Mouse (Mus musculus) effector memory CD4-positive, alpha-beta T cell, adult 5 months (primary cell): ENCODE measurements around the gene Cd177. TPM values are rescaled to one million over a fixed set of nuclear protein-coding genes. Genes with fewer than 3 reads are reported as not detected.

Experiments
- polyA plus RNA-seq: library from polyadenylated mRNA; unstranded; fragments of 100-300 nt; shearing (Covaris generic); gene quantifications from one replicate; pipeline ENCODE4 v1.2.1, GENCODE M21; 2017

Gene Cd177
- not detected for polyA plus RNA-seq

GRCm38 (mm10) chr7:24760211-24760610 is at the start of gene Cd177:
TSS of gene Cd177 (minus strand) at chr7:24760311.

GRCm38 (mm10) chr7:24776918-24777317 is 16.8 kb upstream of the Cd177 start, which contains the start of gene Ceacam10:
TSS of gene Ceacam10 (plus strand) at chr7:24777206.

GRCm38 (mm10) chr7:24726808-24727207 is 33.3 kb downstream of the Cd177 start, which contains the start of gene Gm4763:
TSS of gene Gm4763 (minus strand) at chr7:24726908.

GRCm38 (mm10) chr7:24708832-24709292 is 51.2 kb downstream of the Cd177 start, which contains the start of gene BC049730:
TSS of gene BC049730 (plus strand) at chr7:24709242.

Other genes with a start within 250 kb of the Cd177 start
- gene AC161166.1, start 247.9 kb downstream of the Cd177 start, polyA plus RNA-seq, result not detected
- gene Irgq, start 229.6 kb downstream of the Cd177 start, polyA plus RNA-seq, result 3.6 TPM
- not detected for gene Pinlyp, start 214.2 kb downstream of the Cd177 start, polyA plus RNA-seq
- gene Xrcc1, start 214.0 kb downstream of the Cd177 start, polyA plus RNA-seq, result 49.9 TPM
- gene Ethe1, start 172.8 kb downstream of the Cd177 start, polyA plus RNA-seq, result 12.2 TPM
- gene Zfp575, start 172.7 kb downstream of the Cd177 start, polyA plus RNA-seq, result 0.22 TPM
- 0.76 TPM for gene Phldb3, start 149.5 kb downstream of the Cd177 start, polyA plus RNA-seq
- not detected for gene Lypd3, start 123.8 kb downstream of the Cd177 start, polyA plus RNA-seq
- gene Tex101, start 83.6 kb downstream of the Cd177 start, polyA plus RNA-seq, result not detected
- not detected for gene BC049730, start 51.1 kb downstream of the Cd177 start, polyA plus RNA-seq
- gene Gm4763, start 33.4 kb downstream of the Cd177 start, polyA plus RNA-seq, result not detected
- not detected for gene Ceacam10, start 16.9 kb upstream of the Cd177 start, polyA plus RNA-seq
- 27.8 TPM for gene Gm9844, start 101.9 kb upstream of the Cd177 start, polyA plus RNA-seq
- gene Lypd4, start 109.6 kb upstream of the Cd177 start, polyA plus RNA-seq, result not detected
- gene Dmrtc2, start 109.7 kb upstream of the Cd177 start, polyA plus RNA-seq, result not detected
- 4,849 TPM for gene Rps19, start 124.1 kb upstream of the Cd177 start, polyA plus RNA-seq
- 2.1 TPM for gene Cd79a, start 137.1 kb upstream of the Cd177 start, polyA plus RNA-seq
- 1,125 TPM for gene Arhgef1, start 142.6 kb upstream of the Cd177 start, polyA plus RNA-seq
- gene Gm4881, start 184.2 kb upstream of the Cd177 start, polyA plus RNA-seq, result not detected
- gene Rabac1, start 212.4 kb upstream of the Cd177 start, polyA plus RNA-seq, result 808 TPM
- gene Atp1a3, start 245.6 kb upstream of the Cd177 start, polyA plus RNA-seq, result 21.3 TPM